11 mouse cellular contexts compared by ENCODE assay signal in genomic region chr4:134393026-134393425, GRCm38 (mm10). TPM values are rescaled to one million over a fixed set of nuclear protein-coding genes. Genes with fewer than 3 reads are reported as not detected.
DNase-seq lines count a peak whose midpoint lies in the region; ATAC-seq and TF ChIP-seq lines count a peak whose summit lies in the region.
"Had no signal": no experiment of that assay in that cellular context is flagged by ENCODE, and none has a peak within 500 bp of the region (broad histone marks: within the 10 kb centered on the region; RNA-seq: fewer than 3 reads in every experiment).

No protein-coding gene starts in this region.

- no peak overlapping the region for H3K9ac ChIP-seq in liver, embryonic 11.5 days (ENCODE audit: low read depth, low read length)
- H3K9ac ChIP-seq in embryonic facial prominence, embryonic 14.5 days (ENCODE audit: low read depth, low read length) = no peak overlapping the region
- no peak overlapping the region for H3K9ac ChIP-seq in midbrain, postnatal 0 days (replicated peaks; ENCODE audit: low read length, poor library complexity, severe bottlenecking)

- peak; percentile 38 for DNase-seq in CD4-positive, CD25-positive, alpha-beta regulatory T cell, adult 2 months (ENCODE audit: low read depth, low spot score)
- peak; percentile 22 for DNase-seq in liver
- DNase-seq in liver, embryonic 11.5 days (ENCODE audit: low spot score) = no peak
- peak; percentile 57 for DNase-seq in embryonic facial prominence, embryonic 14.5 days (ENCODE audit: low spot score)
- peak; percentile 60 for DNase-seq in midbrain, postnatal 0 days (ENCODE audit: low spot score)
- no peak for DNase-seq in cerebellum, adult 11 months
- DNase-seq in frontal cortex, postnatal 36 days (ENCODE audit: low spot score in 2 of 2) = no peak
- DNase-seq: gastrocnemius, postnatal 14 days had no signal

- no peaks in the 10 kb centered on the region for H3K27me3 ChIP-seq in liver, embryonic 11.5 days (replicated peaks; ENCODE audit: control insufficient read depth, insufficient read depth, low read length)
- no peaks in the 10 kb centered on the region for H3K27me3 ChIP-seq in embryonic facial prominence, embryonic 14.5 days (replicated peaks; ENCODE audit: control insufficient read depth, insufficient read depth, low read length)
- H3K27me3 ChIP-seq in midbrain, postnatal 0 days (ENCODE audit: insufficient read depth, low read length) = no peaks in the 10 kb centered on the region

- H3K9me3 ChIP-seq in liver, embryonic 11.5 days (ENCODE audit: control insufficient read depth, low read length) = peaks cover 2% of the 10 kb centered on the region; the same call in 1 of the 2 replicates
- 0 out of 2 replicates have a peak, but pooled peaks cover 5% of the 10 kb centered on the region for H3K9me3 ChIP-seq in embryonic facial prominence, embryonic 14.5 days (ENCODE audit: control insufficient read depth, low read length)
- H3K9me3 ChIP-seq in midbrain, postnatal 0 days (ENCODE audit: low read length) = no peaks in the 10 kb centered on the region

- no peak overlapping the region for H3K4me2 ChIP-seq in liver, embryonic 11.5 days
- H3K4me2 ChIP-seq in embryonic facial prominence, embryonic 14.5 days (ENCODE audit: low read depth, low read length) = no peak overlapping the region; the same call in 1 of the 2 replicates
- peak overlapping the region; percentile 12; the same call in 1 of the 2 replicates for H3K4me2 ChIP-seq in midbrain, postnatal 0 days (ENCODE audit: low read depth, low read length, poor library complexity, severe bottlenecking)

- H3K4me3 ChIP-seq in liver, embryonic 11.5 days (ENCODE audit: low read depth, low read length) = no peak overlapping the region
- H3K4me3 ChIP-seq in embryonic facial prominence, embryonic 14.5 days (ENCODE audit: low read depth, low read length) = no peak overlapping the region
- no peak overlapping the region for H3K4me3 ChIP-seq in midbrain, postnatal 0 days (ENCODE audit: low read depth, low read length)
- H3K4me3 ChIP-seq: myocyte had no signal

- no peak overlapping the region for H3K27ac ChIP-seq in liver, embryonic 11.5 days (ENCODE audit: low read depth, low read length)
- H3K27ac ChIP-seq in embryonic facial prominence, embryonic 14.5 days (replicated peaks; ENCODE audit: low read depth, low read length) = no peak overlapping the region
- H3K27ac ChIP-seq in midbrain, postnatal 0 days (ENCODE audit: low read depth, low read length) = no peak overlapping the region

- H3K4me1 ChIP-seq in liver, embryonic 11.5 days (replicated peaks; ENCODE audit: control insufficient read depth, insufficient read depth, low read length) = peaks cover 7% of the 10 kb centered on the region; the same call in 1 of the 2 replicates
- H3K4me1 ChIP-seq in embryonic facial prominence, embryonic 14.5 days (ENCODE audit: control insufficient read depth, insufficient read depth, low read length) = 0 out of 2 replicates have a peak, but pooled peaks cover 6% of the 10 kb centered on the region
- H3K4me1 ChIP-seq in midbrain, postnatal 0 days (ENCODE audit: insufficient read depth, low read length) = no peaks in the 10 kb centered on the region

- H3K36me3 ChIP-seq in liver, embryonic 11.5 days (ENCODE audit: control insufficient read depth, insufficient read depth, low read length) = no peaks in the 10 kb centered on the region
- H3K36me3 ChIP-seq in embryonic facial prominence, embryonic 14.5 days (ENCODE audit: control insufficient read depth, insufficient read depth, low read length) = no peaks in the 10 kb centered on the region
- no peaks in the 10 kb centered on the region for H3K36me3 ChIP-seq in midbrain, postnatal 0 days (ENCODE audit: insufficient read depth, low read length)

- 23% methylated on average over 12 of the region's 12 CpGs for WGBS in liver, embryonic 11.5 days
- WGBS in embryonic facial prominence, embryonic 14.5 days = 26% methylated on average over 12 of the region's 12 CpGs
- 22% methylated on average over 12 of the region's 12 CpGs for WGBS in midbrain, postnatal 0 days

- no peak for ATAC-seq in CD4-positive, CD25-positive, alpha-beta regulatory T cell, adult 4 months
- ATAC-seq in liver, embryonic 11.5 days (replicated peaks; ENCODE audit: low FRiP score) = no peak
- no peak for ATAC-seq in embryonic facial prominence, embryonic 14.5 days (ENCODE audit: low read depth)
- no peak for ATAC-seq in midbrain, postnatal 0 days (ENCODE audit: low FRiP score)

- TF ChIP-seq CTCF in midbrain, postnatal 0 days (IDR thresholded peaks at IDR 0.05) = peak; percentile 70

RNA-seq across cellular contexts. Expression of gene Pafah2, which starts 3.1 kb away (rescaled TPM):
- polyA plus RNA-seq in CD4-positive, CD25-positive, alpha-beta regulatory T cell, adult 4 months (2017; shearing (Covaris generic)) = 1 to 10 TPM in 1 of 2 experiments, under 1 TPM in 1; 0.30 to 2.4 TPM
- polyA plus RNA-seq in liver, embryonic 11.5 days (2014; fragmentation: Nextera tagmentation; extraction: Ambion mirVana) = 7.9 and 8.5 TPM in 2 replicates
- polyA plus RNA-seq in embryonic facial prominence, embryonic 14.5 days (2014; fragmentation: Nextera tagmentation; extraction: Ambion mirVana) = 11.8 and 12.5 TPM in 2 replicates
- 8.3 and 11.6 TPM in 2 replicates for total RNA-seq in midbrain, postnatal 0 days (2014; rRNA removed)
- 5.7 and 6.7 TPM in 2 replicates for polyA plus RNA-seq in midbrain, postnatal 0 days (2015; fragmentation: Nextera tagmentation; extraction: Ambion mirVana)

RNA-seq across cellular contexts. Expression of gene Extl1, which starts 9.4 kb away (rescaled TPM):
- polyA plus RNA-seq in CD4-positive, CD25-positive, alpha-beta regulatory T cell, adult 4 months (2017; shearing (Covaris generic)) = 1 to 10 TPM; 2.2 to 2.3 TPM
- polyA plus RNA-seq in liver, embryonic 11.5 days (2014; fragmentation: Nextera tagmentation; extraction: Ambion mirVana) = 0.42 and 0.67 TPM in 2 replicates
- polyA plus RNA-seq in embryonic facial prominence, embryonic 14.5 days (2014; fragmentation: Nextera tagmentation; extraction: Ambion mirVana) = 3.1 and 3.6 TPM in 2 replicates
- total RNA-seq in midbrain, postnatal 0 days (2014; rRNA removed) = 2.1 and 2.2 TPM in 2 replicates
- polyA plus RNA-seq in midbrain, postnatal 0 days (2015; fragmentation: Nextera tagmentation; extraction: Ambion mirVana) = 0.79 and 1.2 TPM in 2 replicates

RNA-seq across cellular contexts. Expression of gene Slc30a2, which starts 50.0 kb away (rescaled TPM):
- under 1 TPM; 0.19 TPM for polyA plus RNA-seq in CD4-positive, CD25-positive, alpha-beta regulatory T cell, adult 4 months (2017; shearing (Covaris generic))
- not detected in 2 replicates for polyA plus RNA-seq in liver, embryonic 11.5 days (2014; fragmentation: Nextera tagmentation; extraction: Ambion mirVana)
- 0.13 and 0.42 TPM in 2 replicates for polyA plus RNA-seq in embryonic facial prominence, embryonic 14.5 days (2014; fragmentation: Nextera tagmentation; extraction: Ambion mirVana)
- not detected in 2 replicates for total RNA-seq in midbrain, postnatal 0 days (2014; rRNA removed)
- polyA plus RNA-seq in midbrain, postnatal 0 days (2015; fragmentation: Nextera tagmentation; extraction: Ambion mirVana) = 0.17 and 0.21 TPM in 2 replicates
- total RNA-seq: layer of hippocampus, postnatal 14 days had no signal

Comparison
In these comparisons a context has a peak if more than half of its experiments do, and no peak if none do; other contexts are left out.
1. DNase-seq: peak in CD4-positive, CD25-positive, alpha-beta regulatory T cell, adult 2 months (single experiment), liver (single experiment), embryonic facial prominence, embryonic 14.5 days (single experiment) and midbrain, postnatal 0 days (single experiment); none in liver, embryonic 11.5 days (single experiment), cerebellum, adult 11 months (single experiment) and frontal cortex, postnatal 36 days (0 of 2).